Mouse (Mus musculus) thymus, postnatal 4 days (tissue): ENCODE data around the gene Usp20.

ENCODE experiments used
- DNase-seq: peaks from one replicate; pipeline ENCODE4 v3.0.0; 2021

Gene Usp20

GRCm38 (mm10) chr2:31043856-31044255, 61.8 kb downstream of the Usp20 start:
- no peak for DNase-seq

GRCm38 (mm10) chr2:31048037-31048436, 66.0 kb downstream of the Usp20 start:
- no peak for DNase-seq

GRCm38 (mm10) chr2:31052441-31052840, 70.4 kb downstream of the Usp20 start:
- no peak for DNase-seq

- DNase-seq: no peak
Observed at GRCm38 (mm10) chr2:31053426-31053825, 71.3 kb downstream of the Usp20 start.

GRCm38 (mm10) chr2:31053851-31054340, 71.8 kb downstream of the Usp20 start:
- DNase-seq: no peak

GRCm38 (mm10) chr2:31056070-31056469, 74.0 kb downstream of the Usp20 start:
- DNase-seq: peak; percentile 60

GRCm38 (mm10) chr2:31057549-31058177, 75.6 kb downstream of the Usp20 start:
- no peak for DNase-seq

GRCm38 (mm10) chr2:31058443-31058842, 76.4 kb downstream of the Usp20 start:
- DNase-seq: no peak

GRCm38 (mm10) chr2:31060271-31060670, 78.2 kb downstream of the Usp20 start:
- DNase-seq: no peak

- peak; percentile 66 for DNase-seq
Observed at GRCm38 (mm10) chr2:31060787-31061730, 79.0 kb downstream of the Usp20 start.

GRCm38 (mm10) chr2:31061868-31062628, 80.0 kb downstream of the Usp20 start:
- peak; percentile 35 for DNase-seq

- no peak for DNase-seq
Observed at GRCm38 (mm10) chr2:31066019-31066789, 84.1 kb downstream of the Usp20 start.

GRCm38 (mm10) chr2:31067059-31067595, 85.0 kb downstream of the Usp20 start:
- DNase-seq: no peak

GRCm38 (mm10) chr2:31067696-31068245, 85.7 kb downstream of the Usp20 start:
- DNase-seq: no peak

- DNase-seq: peak; percentile 25
Observed at GRCm38 (mm10) chr2:31068246-31069113, 86.4 kb downstream of the Usp20 start.

- no peak for DNase-seq
Observed at GRCm38 (mm10) chr2:31069114-31069445, 87.0 kb downstream of the Usp20 start.

- no peak for DNase-seq
Observed at GRCm38 (mm10) chr2:31069506-31069905, 87.4 kb downstream of the Usp20 start.
